Mouse (Mus musculus) frontal cortex, postnatal 10 days (tissue): ENCODE results near the gene Igsf8.
A peak's percentile ranks its signal among the peaks of the same experiment; 100 is the strongest.

ENCODE experiments used
- DNase-seq, 2 experiments: peaks; one replicate each; pipeline ENCODE4 v3.0.0; 2022; ENCODE audit warnings: low spot score in 2 of 2, mixed read lengths in 1 of 2

Gene Igsf8

GRCm38 (mm10) chr1:172273386-172273785 lies 11.9 kb downstream of the Igsf8 start:
- no peak for DNase-seq

- no peak for DNase-seq
Observed at GRCm38 (mm10) chr1:172274116-172274515, 12.7 kb downstream of the Igsf8 start.

DNA sequence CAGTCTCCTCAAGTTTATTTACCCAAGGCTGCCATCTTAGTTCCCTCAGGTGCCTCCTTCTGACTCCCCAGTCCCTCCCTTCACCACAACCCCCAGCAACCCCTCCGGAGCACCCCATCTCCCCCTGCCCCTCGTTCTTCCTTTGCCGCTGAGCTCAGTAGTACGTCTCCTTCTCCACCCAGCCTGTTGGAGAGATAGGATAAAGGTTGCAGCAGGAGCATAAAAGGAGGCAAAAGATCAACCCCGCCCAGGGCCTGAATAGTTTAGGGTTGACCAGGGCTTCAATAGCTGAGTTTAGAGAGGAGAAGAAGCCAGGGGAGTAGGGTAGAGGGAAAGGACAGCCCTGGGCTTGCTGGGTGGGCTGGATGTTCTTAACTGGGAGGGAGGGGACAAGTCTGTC lies 13.1 kb downstream of the Igsf8 start:
- no peak for DNase-seq

GRCm38 (mm10) chr1:172277172-172277571 lies 15.7 kb downstream of the Igsf8 start:
- no peak for DNase-seq

DNA sequence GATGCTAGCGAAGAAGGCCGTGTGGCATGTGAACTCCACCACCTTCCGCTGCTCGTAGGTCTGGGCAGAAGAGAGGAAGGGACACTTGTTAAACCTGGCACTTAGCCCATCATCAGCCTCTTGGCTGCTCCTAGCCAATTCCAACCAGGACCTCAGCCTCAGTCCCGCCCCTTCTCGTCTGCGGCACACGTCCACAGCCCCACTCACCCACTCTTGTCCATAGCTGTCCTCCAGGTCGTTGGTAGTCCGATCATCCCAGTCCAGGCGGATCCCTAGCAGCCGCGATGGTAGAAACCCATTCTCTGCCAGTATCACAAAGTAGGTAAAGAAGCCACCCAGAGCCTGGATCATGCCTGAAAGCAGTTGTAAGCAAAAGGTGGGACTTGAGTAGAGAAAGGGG lies 16.9 kb downstream of the Igsf8 start:
- no peak for DNase-seq

- DNase-seq = no peak
Observed at GRCm38 (mm10) chr1:172279768-172280509, 18.5 kb downstream of the Igsf8 start.

- no peak for DNase-seq
Observed at GRCm38 (mm10) chr1:172281522-172282254, 20.2 kb downstream of the Igsf8 start.

GRCm38 (mm10) chr1:172283073-172283472 lies 21.6 kb downstream of the Igsf8 start:
- no peak for DNase-seq

GRCm38 (mm10) chr1:172284221-172284620 lies 22.8 kb downstream of the Igsf8 start:
- no peak for DNase-seq

- DNase-seq = no peak
Observed at GRCm38 (mm10) chr1:172286740-172287139, 25.3 kb downstream of the Igsf8 start.

GRCm38 (mm10) chr1:172288900-172289616 lies 27.6 kb downstream of the Igsf8 start:
- no peak for DNase-seq

DNA sequence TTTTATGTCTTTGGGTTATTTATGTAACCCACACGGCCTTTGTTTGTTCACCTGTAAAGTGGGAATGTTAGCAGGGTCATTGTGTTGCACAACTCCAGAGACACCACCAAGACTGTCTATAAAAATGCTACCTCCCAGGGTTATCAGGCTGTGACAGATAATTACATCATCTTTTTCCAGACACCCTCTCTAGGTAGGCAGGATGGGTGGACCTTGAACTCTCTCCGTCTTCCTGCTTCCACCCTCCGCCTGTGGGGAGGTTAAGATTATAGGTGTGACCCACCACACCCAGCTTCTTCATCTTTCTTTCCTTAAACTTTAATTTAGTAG lies 28.1 kb downstream of the Igsf8 start:
- DNase-seq = no peak

GRCm38 (mm10) chr1:172292880-172293279 lies 31.4 kb downstream of the Igsf8 start:
- DNase-seq = no peak

- peak in 1 of 2 experiments; percentile 14 for DNase-seq
Observed at GRCm38 (mm10) chr1:172293449-172293848, 32.0 kb downstream of the Igsf8 start.

- DNase-seq = peak in 1 of 2 experiments; percentile 59
Observed at GRCm38 (mm10) chr1:172295751-172296197, 34.3 kb downstream of the Igsf8 start.

GRCm38 (mm10) chr1:172296816-172297510 lies 35.5 kb downstream of the Igsf8 start:
- DNase-seq = peak in 1 of 2 experiments; percentile 11

GRCm38 (mm10) chr1:172297611-172298537 lies 36.4 kb downstream of the Igsf8 start, which contains the start of gene Atp1a2:
TSS of gene Atp1a2 (minus strand) at chr1:172298064.
- peak; percentile 69 to 78 for DNase-seq

DNA sequence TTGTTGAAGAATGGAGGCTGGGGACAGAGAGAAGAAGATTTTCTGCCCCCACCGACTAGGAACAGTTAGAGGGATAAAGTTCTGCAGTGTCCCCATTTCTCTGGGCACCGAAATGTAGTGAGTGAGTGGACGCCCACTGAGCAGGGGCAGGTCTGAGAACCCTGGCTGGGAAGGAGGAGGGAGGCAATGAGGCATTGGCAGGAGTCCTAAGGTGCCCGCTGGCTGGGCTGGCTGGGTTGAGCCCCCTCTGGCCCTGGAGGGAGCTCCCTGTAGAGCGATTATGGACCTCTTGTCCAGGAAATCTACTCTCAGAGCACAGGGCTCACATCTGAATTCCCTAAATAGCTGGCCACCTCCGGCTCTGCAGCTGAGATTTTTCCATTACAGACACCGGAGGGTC lies 38.1 kb downstream of the Igsf8 start:
- DNase-seq = peak in 1 of 2 experiments; percentile 43

DNA sequence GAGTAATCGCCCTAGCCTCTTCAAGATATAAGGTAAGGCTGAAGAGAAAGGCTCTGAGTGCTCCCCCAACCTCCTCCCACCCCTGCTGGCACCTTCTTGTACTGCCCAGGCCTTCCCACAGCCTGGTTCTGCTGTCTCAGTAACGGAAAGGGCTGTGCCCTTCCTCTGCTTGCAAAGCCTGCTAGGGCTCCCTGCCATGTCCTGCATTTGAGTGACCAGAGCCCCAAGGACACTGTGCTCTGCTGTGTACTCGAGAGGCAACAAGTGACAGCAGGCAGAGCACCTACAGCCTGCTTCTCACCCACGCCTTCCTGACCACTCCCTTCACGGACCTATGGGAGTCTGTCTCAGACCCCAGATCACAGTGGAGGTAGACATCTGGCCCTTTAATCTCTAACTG lies 38.8 kb downstream of the Igsf8 start:
- DNase-seq = peak in 1 of 2 experiments; percentile 25

DNA sequence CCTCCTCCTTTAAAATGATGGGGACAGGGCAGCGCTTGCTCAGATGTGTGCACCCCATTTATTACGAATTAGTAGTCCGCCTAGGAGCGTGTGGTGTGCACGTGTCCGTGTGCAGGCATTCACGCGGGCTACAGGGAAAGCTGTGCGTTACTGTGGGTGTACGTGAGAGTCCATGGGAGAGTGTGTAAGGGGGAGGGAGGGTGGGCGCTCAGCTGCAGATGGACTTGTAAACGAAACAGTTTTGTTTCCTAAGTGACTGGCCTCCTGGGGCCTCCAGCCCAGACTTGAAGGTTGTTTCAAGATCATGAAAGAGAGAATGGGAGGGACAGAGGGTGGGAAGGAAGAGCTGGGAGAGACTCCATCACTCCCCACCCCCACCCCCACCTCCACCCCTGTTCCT lies 39.7 kb downstream of the Igsf8 start:
- no peak for DNase-seq

- DNase-seq = no peak
Observed at GRCm38 (mm10) chr1:172302311-172302710, 40.9 kb downstream of the Igsf8 start.
